Mouse (Mus musculus): ENCODE measurements around the gene Fancd2os. TPM values are rescaled to one million over a fixed set of nuclear protein-coding genes. Genes with fewer than 3 reads are reported as not detected.

Fancd2os gene
- polyA plus RNA-seq (2015; fragmentation: Nextera tagmentation; extraction: Ambion mirVana) = 0.37 TPM in 1 of 2 replicates, not detected in the other

DNA sequence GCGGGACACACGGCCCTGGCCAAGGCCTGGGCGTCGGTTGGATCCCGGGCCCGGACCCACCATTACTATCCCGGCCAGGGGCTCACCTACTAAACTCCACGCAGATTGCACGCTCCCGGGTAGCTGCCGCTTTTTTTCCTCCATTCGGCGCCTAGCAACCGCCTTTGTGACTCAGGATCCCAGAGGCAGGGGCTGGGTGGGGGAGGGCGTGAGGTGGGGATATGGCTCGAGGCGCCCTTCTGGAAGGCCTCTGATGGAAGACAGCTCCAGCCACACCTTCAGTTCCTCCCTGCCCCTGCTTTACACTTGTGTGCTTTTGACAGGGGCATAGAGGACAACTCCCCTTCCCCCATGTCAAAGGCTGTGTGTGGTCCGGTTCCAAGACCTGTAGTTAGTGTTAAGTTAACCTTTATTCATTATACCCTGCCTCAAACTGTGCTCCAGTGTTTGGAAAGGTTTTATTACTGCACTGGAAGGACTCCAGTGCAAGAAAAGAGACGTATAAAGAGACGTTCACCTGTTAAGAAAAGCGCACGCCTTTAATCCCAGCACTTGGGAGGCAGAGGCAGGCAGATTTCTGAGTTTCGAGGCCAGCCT is at the start of gene Fancd2os:
Fancd2os (minus strand) TSS at position 173 of the 597 bp plus-strand sequence.

DNA sequence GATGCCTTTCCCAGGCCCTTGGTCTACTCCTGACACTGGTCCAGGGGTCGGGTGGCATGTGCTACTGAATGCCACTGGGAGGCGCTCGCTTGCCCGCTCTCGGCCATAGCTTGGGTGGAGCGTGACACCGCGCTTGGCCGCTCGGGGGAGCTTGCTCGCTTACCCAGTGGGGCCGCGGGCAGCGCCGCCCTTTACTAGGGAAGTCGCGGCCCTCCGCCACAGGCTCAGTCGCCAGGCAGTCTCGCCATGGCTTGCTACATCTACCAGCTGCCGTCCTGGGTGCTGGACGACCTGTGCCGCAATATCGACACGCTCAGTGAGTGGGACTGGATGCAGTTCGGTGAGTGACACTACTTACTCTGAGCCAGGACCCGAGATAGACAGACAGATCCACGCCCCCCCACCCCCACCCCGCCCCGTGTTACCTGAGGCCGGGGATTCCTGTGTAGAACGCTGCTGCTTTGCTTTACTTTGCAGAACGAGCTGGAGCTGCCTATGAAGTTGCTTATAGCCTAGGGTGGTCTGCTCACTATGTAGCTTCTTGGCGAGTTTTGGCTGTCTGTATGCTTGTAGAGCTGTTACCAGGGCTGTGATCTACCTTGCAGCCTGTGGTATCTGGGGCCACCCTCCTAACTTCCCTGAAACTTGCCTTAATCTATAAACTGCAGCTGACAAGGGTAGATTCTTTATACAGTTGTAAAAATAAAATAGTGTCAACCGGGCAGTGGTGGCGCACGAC is 38.0 kb upstream of the Fancd2os start, which contains the start of gene Irak2:
Irak2 (plus strand) TSS at position 166 of the 739 bp plus-strand sequence.

DNA sequence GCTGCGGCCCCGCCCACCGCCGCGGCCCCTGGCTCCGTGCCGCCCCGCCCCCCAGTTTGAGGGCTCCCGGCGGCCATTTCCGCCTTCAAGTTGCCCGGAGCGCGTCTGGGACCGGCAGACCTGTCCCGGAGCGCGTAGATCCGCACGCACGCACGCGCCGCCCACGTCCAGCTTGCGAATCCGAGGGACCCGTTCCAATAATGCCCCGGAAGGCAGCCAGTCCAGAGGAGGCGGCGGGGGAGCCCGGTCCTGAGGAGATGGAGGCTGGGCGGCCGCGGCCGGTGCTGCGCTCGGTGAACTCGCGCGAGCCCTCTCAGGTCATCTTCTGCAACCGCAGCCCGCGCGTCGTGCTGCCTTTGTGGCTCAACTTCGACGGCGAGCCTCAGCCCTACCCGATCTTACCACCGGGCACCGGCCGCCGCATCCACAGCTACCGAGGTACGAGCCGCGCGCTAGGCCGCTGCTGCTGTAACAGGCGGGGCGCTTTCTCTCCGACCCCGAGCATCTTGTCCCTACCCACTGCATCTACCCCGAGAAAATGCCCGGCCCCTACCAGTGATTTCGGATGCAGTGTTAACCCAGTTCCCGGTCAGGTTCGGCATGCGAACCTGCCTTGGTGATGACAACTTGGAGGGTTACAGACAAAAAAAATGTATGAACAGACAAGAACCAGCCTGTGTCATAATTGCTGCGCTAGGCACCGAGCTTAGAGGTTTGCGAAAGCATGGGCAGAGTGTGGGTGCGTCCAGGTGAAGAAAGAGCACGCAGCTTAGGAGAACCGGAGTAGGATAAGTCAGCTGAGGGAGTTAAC is 23.6 kb upstream of the Fancd2os start, which contains the start of gene Vhl:
Vhl (plus strand) TSS at position 19 of the 811 bp plus-strand sequence.

DNA sequence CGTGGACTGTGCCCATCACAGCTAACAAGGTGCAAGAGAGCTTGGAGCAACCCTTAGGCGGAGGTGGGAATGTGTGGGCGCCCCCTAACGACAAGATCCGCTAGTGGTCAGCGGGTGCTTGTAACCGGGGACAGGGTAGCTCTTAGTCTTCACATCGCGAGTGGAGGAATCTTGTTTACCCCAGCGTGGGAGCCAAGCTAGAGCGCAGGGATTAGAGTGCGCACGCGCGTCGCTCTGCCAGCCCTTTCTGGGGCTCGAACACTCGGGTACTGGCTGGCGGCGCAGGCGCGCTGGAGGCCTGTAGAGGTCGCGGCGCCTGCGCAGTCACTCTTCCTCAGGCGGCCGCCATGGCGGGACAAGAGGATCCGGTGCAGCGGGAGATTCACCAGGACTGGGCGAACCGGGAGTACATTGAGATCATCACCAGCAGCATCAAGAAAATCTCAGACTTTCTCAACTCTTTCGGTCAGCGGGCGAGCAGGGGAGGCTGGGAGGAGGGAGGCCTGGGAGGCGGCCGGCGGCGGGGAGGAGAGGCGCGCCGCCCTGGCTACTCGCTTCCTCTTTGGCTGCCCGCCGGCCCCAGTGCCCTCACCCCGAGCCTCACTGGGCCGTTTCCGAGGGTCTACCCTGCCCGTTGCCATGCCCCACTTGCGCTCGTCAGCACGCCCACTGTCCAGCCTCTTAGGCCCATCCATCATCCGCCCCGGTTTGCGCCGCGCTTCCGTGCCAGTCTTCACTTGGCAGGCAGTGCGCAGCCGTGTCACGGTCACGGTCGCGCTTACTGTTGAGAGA is 4.1 kb upstream of the Fancd2os start, which contains the start of gene Brk1:
Brk1 (plus strand) TSS at position 341 of the 792 bp plus-strand sequence.

Other genes starting within 250 kb of the Fancd2os start
- 22.3 and 24.9 TPM in 2 replicates for gene Tada3, start 222.8 kb downstream of the Fancd2os start, polyA plus RNA-seq (2015; fragmentation: Nextera tagmentation; extraction: Ambion mirVana)
- gene Arpc4, start 222.6 kb downstream of the Fancd2os start, polyA plus RNA-seq (2015; fragmentation: Nextera tagmentation; extraction: Ambion mirVana) = 304 and 358 TPM in 2 replicates
- 2.3 and 3.7 TPM in 2 replicates for gene Ttll3, start 211.5 kb downstream of the Fancd2os start, polyA plus RNA-seq (2015; fragmentation: Nextera tagmentation; extraction: Ambion mirVana)
- 11.3 and 11.5 TPM in 2 replicates for gene Rpusd3, start 181.4 kb downstream of the Fancd2os start, polyA plus RNA-seq (2015; fragmentation: Nextera tagmentation; extraction: Ambion mirVana)
- gene Cidec, start 165.0 kb downstream of the Fancd2os start, polyA plus RNA-seq (2015; fragmentation: Nextera tagmentation; extraction: Ambion mirVana) = not detected in 2 replicates
- gene Jagn1, start 158.1 kb downstream of the Fancd2os start, polyA plus RNA-seq (2015; fragmentation: Nextera tagmentation; extraction: Ambion mirVana) = 38.3 and 39.6 TPM in 2 replicates
- gene Il17re, start 142.2 kb downstream of the Fancd2os start, polyA plus RNA-seq (2015; fragmentation: Nextera tagmentation; extraction: Ambion mirVana) = 1.2 and 1.5 TPM in 2 replicates
- gene Il17rc, start 129.3 kb downstream of the Fancd2os start, polyA plus RNA-seq (2015; fragmentation: Nextera tagmentation; extraction: Ambion mirVana) = 4.9 and 6.2 TPM in 2 replicates
- 4.4 and 7.4 TPM in 2 replicates for gene Creld1, start 117.4 kb downstream of the Fancd2os start, polyA plus RNA-seq (2015; fragmentation: Nextera tagmentation; extraction: Ambion mirVana)
- 0.05 and 0.11 TPM in 2 replicates for gene Prrt3, start 98.8 kb downstream of the Fancd2os start, polyA plus RNA-seq (2015; fragmentation: Nextera tagmentation; extraction: Ambion mirVana)
- gene Emc3, start 69.1 kb downstream of the Fancd2os start, polyA plus RNA-seq (2015; fragmentation: Nextera tagmentation; extraction: Ambion mirVana) = 53.2 and 56.0 TPM in 2 replicates
- 11.9 and 15.6 TPM in 2 replicates for gene Fancd2, start 69.0 kb downstream of the Fancd2os start, polyA plus RNA-seq (2015; fragmentation: Nextera tagmentation; extraction: Ambion mirVana)
- 138 and 155 TPM in 2 replicates for gene Brk1, start 4.1 kb upstream of the Fancd2os start, polyA plus RNA-seq (2015; fragmentation: Nextera tagmentation; extraction: Ambion mirVana)
- gene Vhl, start 23.2 kb upstream of the Fancd2os start, polyA plus RNA-seq (2015; fragmentation: Nextera tagmentation; extraction: Ambion mirVana) = 16.0 and 19.0 TPM in 2 replicates
- 6.9 and 9.2 TPM in 2 replicates for gene Irak2, start 37.8 kb upstream of the Fancd2os start, polyA plus RNA-seq (2015; fragmentation: Nextera tagmentation; extraction: Ambion mirVana)
- 0.74 and 1.2 TPM in 2 replicates for gene Tatdn2, start 96.3 kb upstream of the Fancd2os start, polyA plus RNA-seq (2015; fragmentation: Nextera tagmentation; extraction: Ambion mirVana)
- 0.89 and 1.2 TPM in 2 replicates for gene Ghrl, start 119.2 kb upstream of the Fancd2os start, polyA plus RNA-seq (2015; fragmentation: Nextera tagmentation; extraction: Ambion mirVana)
- 108 and 113 TPM in 2 replicates for gene Sec13, start 140.0 kb upstream of the Fancd2os start, polyA plus RNA-seq (2015; fragmentation: Nextera tagmentation; extraction: Ambion mirVana)